Mouse (Mus musculus) limb, embryonic 12.5 days (tissue): ENCODE results near the gene Hoxa13. TPM values are rescaled to one million over a fixed set of nuclear protein-coding genes. Genes with fewer than 3 reads are reported as not detected.

Experiments
- ATAC-seq: fragments of 200-750 bp; cut with Nextera tagmentation; 2 replicates; pipeline ENCODE4 v1.8.0; 2017; ENCODE audit warnings: low read depth, moderate TSS enrichment; ENCODE audit not compliant: insufficient number of reproducible peaks, insufficient read depth, low FRiP score, low TSS enrichment
- H3K27ac ChIP-seq: fragments of 300-500 bp; sonication (generic); 2 replicates; pipeline ENCODE4 v1.5.1; 2016; ENCODE audit warnings: mild to moderate bottlenecking, moderate library complexity
- H3K27me3 ChIP-seq: fragments of 300-500 bp; sonication (generic); 2 replicates; pipeline ENCODE4 v1.6.1; 2016; ENCODE audit warnings: mild to moderate bottlenecking, moderate library complexity
- H3K36me3 ChIP-seq: fragments of 300-500 bp; sonication (generic); 2 replicates; pipeline ENCODE4 v1.6.1; 2016; ENCODE audit warnings: mild to moderate bottlenecking, moderate library complexity
- H3K4me1 ChIP-seq: fragments of 300-500 bp; sonication (generic); replicated peaks from 2 replicates; pipeline ENCODE4 v1.6.1; 2016
- H3K4me2 ChIP-seq: fragments of 300-500 bp; sonication (generic); 2 replicates; pipeline ENCODE4 v1.6.1; 2016; ENCODE audit warnings: mild to moderate bottlenecking, moderate library complexity
- H3K4me3 ChIP-seq: fragments of 300-500 bp; sonication (generic); replicated peaks from 2 replicates; pipeline ENCODE4 v1.5.1; 2016; ENCODE audit warnings: mild to moderate bottlenecking
- H3K9ac ChIP-seq: fragments of 300-500 bp; sonication (generic); replicated peaks from 2 replicates; pipeline ENCODE4 v1.6.1; 2016; ENCODE audit warnings: mild to moderate bottlenecking, moderate library complexity
- H3K9me3 ChIP-seq: fragments of 300-500 bp; sonication (generic); 2 replicates; pipeline ENCODE4 v1.6.1; 2016; ENCODE audit warnings: mild to moderate bottlenecking, moderate library complexity
- WGBS: fragments of 180-500 bp; shearing (Covaris S2); methylation state at CpG from one replicate; pipeline ENCODE4 v1.1.7; 2016; 5-methylcytosine and 5-hydroxymethylcytosine counted together
- polyA plus RNA-seq: library from polyadenylated mRNA; unstranded; fragments of >200 nt; fragmentation: Nextera tagmentation; extraction: Ambion mirVana; gene quantifications from 2 replicates; pipeline ENCODE4 v1.2.1, GENCODE M21; 2016

Hoxa13 gene
- polyA plus RNA-seq, 1 experiment from 2014 or later = 34.1 TPM

- WGBS = 20% methylated on average over 12 of the region's 12 CpGs
- ATAC-seq = no peak
- Histone ChIP-seq H3K4me3 (no peak overlapping the region), H3K4me2 (peak overlapping the region; percentile 75), H3K36me3 (no peaks in the 10 kb centered on the region), H3K4me1 (peaks cover 27% of the 10 kb centered on the region), H3K27ac (no peak overlapping the region), H3K9ac (no peak overlapping the region), H3K9me3 (no peaks in the 10 kb centered on the region), H3K27me3 (peaks cover 42% of the 10 kb centered on the region)
Observed at GRCm38 (mm10) chr6:52290186-52290585, 29.5 kb upstream of the Hoxa13 start.

- ATAC-seq = no peak
- WGBS = 78% methylated on average over 5 of the region's 5 CpGs
- H3K27me3 ChIP-seq = peaks cover 17% of the 10 kb centered on the region
- peaks cover 9% of the 10 kb centered on the region; the same call in 1 of the 2 replicates for H3K4me1 ChIP-seq
- H3K9ac ChIP-seq = no peak overlapping the region
- H3K9me3 ChIP-seq = no peaks in the 10 kb centered on the region
- H3K4me3 ChIP-seq = no peak overlapping the region
- H3K4me2 ChIP-seq = no peak overlapping the region
- no peaks in the 10 kb centered on the region for H3K36me3 ChIP-seq
- H3K27ac ChIP-seq = no peak overlapping the region
Observed at GRCm38 (mm10) chr6:52283896-52284295, 23.2 kb upstream of the Hoxa13 start.

- WGBS = 19% methylated on average over 12 of the region's 12 CpGs
- Histone ChIP-seq H3K27me3 (peaks cover 33% of the 10 kb centered on the region), H3K9me3 (no peaks in the 10 kb centered on the region), H3K36me3 (no peaks in the 10 kb centered on the region), H3K4me2 (peak overlapping the region; percentile 1; the same call in 1 of the 2 replicates), H3K4me1 (peaks cover 19% of the 10 kb centered on the region), H3K9ac (no peak overlapping the region), H3K4me3 (no peak overlapping the region), H3K27ac (no peak overlapping the region)
- no peak for ATAC-seq
Observed at GRCm38 (mm10) chr6:52281084-52281483, 20.4 kb upstream of the Hoxa13 start.

- Histone ChIP-seq H3K27ac (peak overlapping the region; percentile 66; the same call in 1 of the 2 replicates), H3K4me1 (peaks cover 52% of the 10 kb centered on the region)
- 5% methylated on average over 5 of the region's 5 CpGs for WGBS
Observed at GRCm38 (mm10) chr6:52276920-52277319, 16.2 kb upstream of the Hoxa13 start.

GRCm38 (mm10) chr6:52276382-52276781, 15.7 kb upstream of the Hoxa13 start:
- H3K27me3 ChIP-seq = peaks cover 59% of the 10 kb centered on the region
- H3K4me1 ChIP-seq = peaks cover 51% of the 10 kb centered on the region
- no peaks in the 10 kb centered on the region for H3K9me3 ChIP-seq
- H3K36me3 ChIP-seq = no peaks in the 10 kb centered on the region
- peak overlapping the region; percentile 66 for H3K27ac ChIP-seq
- no peak overlapping the region for H3K4me3 ChIP-seq
- H3K9ac ChIP-seq = no peak overlapping the region
- no peak for ATAC-seq
- WGBS = under 1% methylated on average over 6 of the region's 6 CpGs
- H3K4me2 ChIP-seq = peak overlapping the region; percentile 19

More at GRCm38 (mm10) chr6:52276920-52277319, 16.2 kb upstream of the Hoxa13 start:
- peak overlapping the region; percentile 7; the same call in 1 of the 2 replicates for H3K4me2 ChIP-seq
- no peaks in the 10 kb centered on the region for H3K36me3 ChIP-seq
- H3K27me3 ChIP-seq = peaks cover 57% of the 10 kb centered on the region
- no peaks in the 10 kb centered on the region for H3K9me3 ChIP-seq
- no peak overlapping the region for H3K4me3 ChIP-seq
- ATAC-seq = no peak
- no peak overlapping the region for H3K9ac ChIP-seq

GRCm38 (mm10) chr6:52275563-52276280, 15.0 kb upstream of the Hoxa13 start:
- 14% methylated on average over 8 of the region's 8 CpGs for WGBS
- no peak for ATAC-seq
- Histone ChIP-seq H3K4me1 (peaks cover 50% of the 10 kb centered on the region), H3K9ac (no peak overlapping the region; the same call in 1 of the 2 replicates), H3K27me3 (peaks cover 65% of the 10 kb centered on the region), H3K36me3 (no peaks in the 10 kb centered on the region), H3K4me2 (peak overlapping the region; percentile 19), H3K27ac (peak overlapping the region; percentile 66; the same call in 1 of the 2 replicates), H3K9me3 (no peaks in the 10 kb centered on the region), H3K4me3 (0 out of 2 replicates have a peak overlapping the region, but pooled peaks have one; percentile 6)

GRCm38 (mm10) chr6:52274576-52274975, 13.9 kb upstream of the Hoxa13 start:
- Histone ChIP-seq H3K9ac (0 out of 2 replicates have a peak overlapping the region, but pooled peaks have one; percentile 44), H3K36me3 (no peaks in the 10 kb centered on the region), H3K4me2 (peak overlapping the region; percentile 49), H3K9me3 (no peaks in the 10 kb centered on the region), H3K27ac (no peak overlapping the region), H3K4me3 (no peak overlapping the region), H3K27me3 (peaks cover 76% of the 10 kb centered on the region), H3K4me1 (peaks cover 54% of the 10 kb centered on the region)
- 9% methylated on average over 11 of the region's 11 CpGs for WGBS
- ATAC-seq = no peak

- peak overlapping the region; percentile 44; the same call in 1 of the 2 replicates for H3K9ac ChIP-seq
- H3K4me2 ChIP-seq = peak overlapping the region; percentile 49
Observed at GRCm38 (mm10) chr6:52273656-52274280, 13.1 kb upstream of the Hoxa13 start.

GRCm38 (mm10) chr6:52272766-52273655, 12.3 kb upstream of the Hoxa13 start:
- Histone ChIP-seq H3K4me1 (peaks cover 63% of the 10 kb centered on the region), H3K27me3 (peaks cover 89% of the 10 kb centered on the region), H3K27ac (peak overlapping the region; percentile 67; the same call in 1 of the 2 replicates), H3K4me2 (peak overlapping the region; percentile 49), H3K36me3 (no peaks in the 10 kb centered on the region), H3K9me3 (no peaks in the 10 kb centered on the region), H3K4me3 (peak overlapping the region; percentile 18), H3K9ac (no peak overlapping the region; the same call in 1 of the 2 replicates)
- ATAC-seq = no peak
- 5% methylated on average over 22 of the region's 22 CpGs for WGBS

More at GRCm38 (mm10) chr6:52273656-52274280, 13.1 kb upstream of the Hoxa13 start:
- peak overlapping the region; percentile 18 for H3K4me3 ChIP-seq
- no peak overlapping the region for H3K27ac ChIP-seq
- 5% methylated on average over 22 of the region's 22 CpGs for WGBS
- no peak for ATAC-seq
- no peaks in the 10 kb centered on the region for H3K36me3 ChIP-seq
- no peaks in the 10 kb centered on the region for H3K9me3 ChIP-seq
- peaks cover 84% of the 10 kb centered on the region for H3K27me3 ChIP-seq
- peaks cover 57% of the 10 kb centered on the region for H3K4me1 ChIP-seq

- Histone ChIP-seq H3K4me3 (no peak overlapping the region), H3K27me3 (peaks cover 75% of the 10 kb centered on the region), H3K9ac (no peak overlapping the region), H3K4me2 (peak overlapping the region; percentile 24; the same call in 1 of the 2 replicates), H3K4me1 (peaks cover 56% of the 10 kb centered on the region), H3K27ac (0 out of 2 replicates have a peak overlapping the region, but pooled peaks have one; percentile 29), H3K9me3 (no peaks in the 10 kb centered on the region), H3K36me3 (no peaks in the 10 kb centered on the region)
- no peak for ATAC-seq
- 3% methylated on average over 23 of the region's 23 CpGs for WGBS
Observed at GRCm38 (mm10) chr6:52270494-52271480, 10.1 kb upstream of the Hoxa13 start.
